Mouse (Mus musculus) urinary bladder, adult 18-20 months (tissue): ENCODE data around the gene Madcam1.

ENCODE experiments used
- DNase-seq, 2 experiments: peaks; one replicate each; pipeline ENCODE4 v3.0.0; 2022; ENCODE audit warnings: low spot score in 2 of 2, mixed read lengths in 2 of 2

Madcam1 gene

DNA sequence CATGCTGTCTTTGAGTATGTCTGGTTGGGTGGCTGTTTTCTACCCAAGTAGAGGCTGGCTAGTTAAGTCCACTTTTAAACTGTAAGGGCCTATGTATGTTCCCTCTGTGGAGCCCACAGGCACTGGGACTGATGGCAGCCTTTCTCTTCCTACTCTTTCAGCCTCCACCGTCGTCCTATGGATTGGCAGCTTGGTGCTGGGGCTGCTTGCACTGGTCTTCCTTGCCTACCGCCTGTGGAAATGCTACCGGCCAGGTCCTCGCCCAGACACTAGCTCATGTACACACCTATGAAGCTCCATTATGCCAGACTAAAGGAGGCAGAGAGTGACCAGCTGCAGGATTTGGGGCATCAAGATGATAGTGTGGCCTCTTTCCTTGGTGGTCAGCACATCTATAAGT, 3.7 kb downstream of the Madcam1 start:
- DNase-seq, result no peak

DNA sequence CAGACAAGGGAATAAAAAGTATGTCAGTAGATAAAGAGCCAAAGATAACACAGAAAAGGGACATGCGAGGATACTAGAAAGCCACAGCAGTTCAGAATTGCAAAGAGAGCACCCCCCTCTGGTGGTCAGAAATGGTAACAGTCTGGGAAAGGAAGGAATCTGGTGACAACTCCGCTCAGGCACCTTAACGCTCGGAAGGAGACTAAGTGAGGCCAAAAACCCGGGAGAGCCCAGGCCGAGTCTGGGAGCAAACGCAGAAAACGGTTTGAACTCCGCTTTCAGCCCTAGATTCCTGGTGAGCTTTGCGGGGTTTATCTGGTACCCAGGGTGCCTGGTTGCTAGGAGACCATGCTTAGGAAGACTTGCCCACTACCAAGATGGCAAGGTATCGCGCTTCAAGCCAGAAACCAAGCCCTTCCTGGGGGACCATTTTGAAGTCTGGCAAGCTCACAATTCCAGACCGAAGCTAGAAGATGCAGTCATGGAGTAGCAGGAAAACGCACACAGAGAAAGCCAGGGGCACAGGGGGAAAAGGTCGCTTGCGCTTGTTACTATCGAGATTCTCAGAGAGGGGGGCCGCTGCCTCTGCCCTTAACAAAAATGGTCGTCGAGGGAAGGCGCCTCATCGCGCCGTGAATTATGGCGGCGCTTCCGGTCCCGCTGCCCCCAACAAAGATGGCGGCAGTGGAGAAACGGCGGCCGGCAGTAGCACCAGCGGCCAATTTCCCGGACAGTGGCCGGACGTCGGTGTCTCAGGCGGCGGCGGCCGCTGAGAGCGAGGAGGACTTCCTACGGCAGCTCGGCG, 4.6 kb downstream of the Madcam1 start, which contains the start of gene Tpgs1:
Gene Tpgs1 (plus strand): TSS at position 599 of the 805 bp plus-strand sequence.
- DNase-seq, result peak; percentile 80 to 91

GRCm38 (mm10) chr10:79669576-79670057, 5.3 kb downstream of the Madcam1 start:
- peak; percentile 67 to 77 for DNase-seq

DNA sequence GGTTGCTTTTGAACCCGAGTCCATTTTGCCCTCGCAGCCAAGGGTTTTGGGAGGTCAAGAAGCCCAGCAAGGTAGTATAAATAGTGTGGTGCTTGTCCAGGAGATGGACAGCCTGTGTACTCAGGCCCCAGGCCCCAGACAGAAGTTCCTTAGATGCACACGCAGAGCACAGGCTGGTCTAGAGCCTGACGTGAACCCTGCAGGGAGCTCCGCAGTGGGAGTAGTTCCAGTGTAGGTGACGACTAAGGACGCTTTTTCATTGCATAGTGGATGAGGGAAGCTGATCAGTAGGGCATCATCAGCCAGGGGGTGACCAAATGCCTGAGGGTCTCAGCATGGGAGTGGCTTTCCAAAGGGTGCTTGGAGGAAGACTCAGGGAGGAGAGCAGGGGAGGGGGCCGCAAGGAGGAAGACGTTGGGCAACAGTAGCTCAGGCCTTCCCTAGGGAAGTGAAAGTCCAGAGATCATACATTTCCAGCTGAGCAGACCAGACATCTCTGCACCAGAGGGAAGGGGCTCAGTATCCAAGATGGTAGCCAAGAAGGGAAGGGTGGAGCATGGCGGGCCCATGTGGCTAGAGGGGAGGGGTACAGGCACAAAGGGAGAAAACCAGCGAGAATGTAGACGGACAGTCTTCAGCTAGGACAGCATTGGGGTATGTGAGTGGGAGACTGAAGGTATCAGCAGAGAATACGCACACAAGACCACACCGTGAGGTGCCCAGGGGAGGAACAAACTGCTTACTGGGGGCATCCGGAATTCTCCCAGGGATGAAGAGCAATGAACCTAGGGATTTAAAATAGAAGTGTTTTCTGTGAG, 5.9 kb downstream of the Madcam1 start:
- DNase-seq, result no peak

- DNase-seq, result no peak
These were observed 7.2 kb downstream of the Madcam1 start for GRCm38 (mm10) chr10:79671396-79672087.

DNA sequence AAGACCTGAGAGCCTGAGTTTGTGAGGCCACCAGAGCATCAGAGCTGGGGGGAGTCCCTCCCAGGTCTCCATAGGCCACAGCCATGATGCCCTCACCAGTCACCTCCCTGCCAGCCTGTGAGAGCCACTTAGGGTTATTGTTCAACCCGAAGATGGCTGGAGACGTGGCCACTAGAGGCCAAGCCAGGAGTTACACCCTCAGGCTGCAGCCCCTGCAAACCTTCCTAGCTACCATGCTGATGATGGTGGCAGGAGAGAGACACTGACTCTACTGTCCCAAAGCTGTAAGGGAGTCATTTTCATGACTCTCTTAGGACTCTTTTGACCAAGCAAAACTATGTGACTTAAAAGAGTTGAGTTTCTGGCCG, 7.7 kb downstream of the Madcam1 start:
- DNase-seq, result no peak

DNA sequence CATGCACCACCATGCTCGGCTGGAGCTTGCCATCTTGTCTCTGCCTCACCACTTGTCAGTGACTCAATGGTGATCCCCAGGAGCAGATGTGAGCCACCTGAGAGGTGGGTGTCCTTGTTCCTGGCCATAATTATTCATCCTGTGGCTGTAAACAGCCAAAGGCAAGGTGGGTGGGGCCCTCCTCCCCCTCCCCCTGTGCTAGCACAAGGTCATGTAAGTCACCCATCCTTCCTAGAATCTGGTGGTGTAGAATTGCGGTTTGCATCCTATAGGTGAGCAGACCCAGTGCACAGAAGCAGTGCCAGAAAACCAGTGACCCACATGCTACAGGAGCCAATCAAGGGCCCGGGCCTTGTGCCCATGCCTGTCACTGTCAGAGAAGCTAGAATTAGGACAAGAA, 8.7 kb downstream of the Madcam1 start:
- no peak for DNase-seq

GRCm38 (mm10) chr10:79675346-79676035, 11.1 kb downstream of the Madcam1 start:
- DNase-seq, result no peak

- DNase-seq, result no peak
These were observed 16.5 kb downstream of the Madcam1 start for GRCm38 (mm10) chr10:79680606-79681495.

- peak; percentile 97 to 99 for DNase-seq
These were observed 17.4 kb downstream of the Madcam1 start, which contains the start of gene Cdc34 for GRCm38 (mm10) chr10:79681591-79682245. TSS of gene Cdc34 (plus strand) at chr10:79682195.

DNA sequence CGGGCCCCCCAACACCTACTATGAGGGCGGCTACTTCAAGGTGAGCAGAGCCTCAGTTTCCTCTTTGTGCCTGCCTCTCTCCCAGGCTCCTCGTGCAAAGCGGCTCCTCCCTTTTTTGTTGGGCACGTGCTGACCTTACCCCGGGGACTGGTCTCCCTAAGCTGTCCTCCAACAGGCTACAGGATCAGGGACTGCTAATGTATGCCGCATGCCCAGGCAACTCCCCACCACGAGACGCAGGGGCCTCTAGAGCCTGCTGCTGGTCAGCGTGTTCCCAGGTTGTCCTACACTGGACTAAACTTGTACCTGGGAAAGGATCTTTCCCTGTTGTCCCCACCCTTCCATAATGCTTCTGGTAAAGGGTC, 18.2 kb downstream of the Madcam1 start:
- no peak for DNase-seq

DNA sequence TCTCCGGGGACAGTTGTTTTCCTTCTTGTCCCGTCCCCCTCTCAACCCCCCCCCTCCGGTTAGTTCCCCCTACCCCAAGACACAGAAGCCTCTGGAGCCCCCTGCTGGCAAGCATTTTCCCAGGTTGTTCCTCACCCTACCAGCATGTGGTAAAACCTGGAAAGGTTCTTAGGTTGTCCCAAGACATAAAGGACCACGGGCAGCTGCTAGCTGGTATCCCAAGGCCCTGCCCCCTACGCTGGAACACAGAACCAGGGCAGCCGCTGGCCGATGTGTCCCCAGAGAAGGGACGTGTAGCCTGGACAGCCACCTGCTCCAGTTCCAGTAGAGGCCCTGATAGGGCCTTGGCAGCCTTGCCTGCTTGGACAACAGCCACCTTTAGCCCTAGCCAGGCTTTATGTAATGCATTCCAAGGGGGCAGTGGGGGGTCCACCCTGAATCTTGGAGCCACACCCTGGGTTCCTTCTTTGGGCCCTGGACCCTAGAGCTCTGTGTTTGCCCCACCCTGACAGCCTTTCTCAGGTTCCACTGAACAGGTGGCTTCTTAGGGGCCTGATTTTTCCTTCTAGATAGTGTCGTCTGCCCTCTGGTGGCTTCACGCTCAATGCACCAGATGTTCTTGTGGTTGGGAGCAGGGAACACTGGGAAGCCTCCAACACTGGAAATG, 18.7 kb downstream of the Madcam1 start:
- DNase-seq, result no peak

DNA sequence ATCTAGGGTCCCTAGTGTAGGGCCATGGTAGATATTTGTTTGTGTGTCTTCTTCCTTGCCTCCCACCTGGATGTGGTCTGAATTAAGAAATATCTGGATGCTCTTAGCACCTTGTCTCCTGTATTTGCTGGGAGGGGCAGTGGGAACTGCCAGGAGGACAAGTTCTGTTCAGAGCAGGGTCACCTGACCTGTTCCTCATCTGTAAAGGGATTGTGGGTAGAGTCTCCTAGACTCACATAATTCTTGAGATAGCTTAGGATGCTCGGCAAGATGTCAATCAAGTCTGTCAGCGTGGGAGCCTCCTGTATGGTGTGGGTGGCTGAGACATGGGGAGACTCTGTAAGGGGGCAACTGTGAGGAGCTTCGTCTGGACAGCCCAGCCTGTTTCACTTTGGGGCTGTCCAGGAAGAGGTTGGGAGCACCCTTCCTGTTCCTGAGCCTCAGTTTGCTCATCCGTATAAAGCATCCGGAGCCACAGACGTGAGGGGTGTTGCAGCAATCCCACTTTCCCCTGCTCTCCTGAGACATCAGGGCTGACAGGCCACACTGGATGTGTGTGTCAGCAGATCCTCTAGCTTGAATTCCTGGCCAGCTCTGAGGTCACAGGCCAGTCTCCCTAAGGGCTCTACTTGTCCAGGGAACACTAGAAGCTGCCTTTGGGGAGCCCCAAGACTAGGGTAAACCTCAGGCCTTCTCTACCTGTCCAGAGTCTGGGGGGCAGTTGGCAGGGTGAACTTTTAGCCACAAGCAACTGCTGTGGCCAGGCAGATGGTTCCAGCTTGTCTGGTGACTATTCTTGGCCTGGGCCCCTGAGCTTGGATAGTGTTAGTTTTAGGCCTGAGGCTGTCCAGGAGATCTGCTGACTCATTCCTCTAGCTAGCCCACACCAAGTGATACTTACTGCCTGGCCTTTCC, 19.6 kb downstream of the Madcam1 start:
- no peak for DNase-seq

DNA sequence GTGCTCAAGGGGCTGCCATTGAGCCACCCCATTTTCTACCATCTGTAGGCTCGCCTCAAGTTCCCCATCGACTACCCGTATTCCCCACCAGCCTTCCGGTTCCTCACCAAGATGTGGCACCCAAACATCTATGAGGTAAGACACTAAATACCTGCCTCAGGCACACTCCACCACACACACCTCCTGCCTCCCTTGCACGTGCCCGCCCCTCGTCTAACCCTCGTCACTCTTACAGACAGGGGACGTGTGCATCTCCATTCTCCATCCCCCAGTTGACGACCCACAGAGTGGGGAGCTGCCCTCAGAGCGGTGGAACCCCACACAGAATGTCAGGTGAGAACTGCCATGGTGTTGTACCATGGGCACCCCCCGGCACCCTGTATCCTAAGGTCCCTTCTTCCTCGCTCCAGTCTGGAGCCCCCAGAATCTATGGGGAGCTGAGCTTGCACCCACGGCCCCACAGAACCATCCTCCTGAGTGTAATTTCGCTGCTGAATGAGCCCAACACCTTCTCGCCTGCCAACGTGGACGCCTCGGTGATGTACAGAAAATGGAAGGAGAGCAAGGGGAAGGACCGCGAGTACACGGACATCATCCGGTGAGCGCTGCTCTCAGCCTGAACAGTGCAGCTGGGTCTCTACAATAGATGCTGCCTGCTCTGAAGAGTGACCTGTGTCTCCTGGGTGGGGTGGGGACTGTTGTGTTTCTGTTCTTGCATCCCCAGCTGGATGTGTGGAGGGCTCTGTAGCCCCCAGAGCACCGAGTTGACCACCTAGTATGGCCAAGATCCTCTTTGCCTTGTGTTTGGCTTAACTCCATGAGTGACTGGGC, 20.6 kb downstream of the Madcam1 start:
- DNase-seq, result no peak

DNA sequence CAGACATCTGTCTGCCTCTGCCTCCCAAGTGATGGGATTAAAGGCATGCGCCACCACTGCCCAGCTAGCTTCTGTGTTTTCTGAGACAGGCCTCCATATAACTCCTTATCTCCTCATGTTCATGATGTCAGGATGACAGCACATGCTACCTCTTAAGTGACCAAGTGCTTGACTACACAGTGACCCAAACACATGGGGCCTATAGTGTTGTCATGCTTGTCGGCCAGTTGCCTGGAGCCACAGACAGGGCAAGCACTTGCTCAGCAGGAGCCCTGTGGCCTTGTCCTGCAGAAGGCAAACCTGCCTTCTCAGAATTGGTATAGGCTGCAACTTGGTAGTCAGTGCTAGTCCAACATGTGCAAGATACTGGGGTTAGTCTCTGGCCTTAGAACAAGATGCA, 21.9 kb downstream of the Madcam1 start:
- no peak for DNase-seq

- no peak for DNase-seq
These were observed 22.3 kb downstream of the Madcam1 start for GRCm38 (mm10) chr10:79686691-79687090.

DNA sequence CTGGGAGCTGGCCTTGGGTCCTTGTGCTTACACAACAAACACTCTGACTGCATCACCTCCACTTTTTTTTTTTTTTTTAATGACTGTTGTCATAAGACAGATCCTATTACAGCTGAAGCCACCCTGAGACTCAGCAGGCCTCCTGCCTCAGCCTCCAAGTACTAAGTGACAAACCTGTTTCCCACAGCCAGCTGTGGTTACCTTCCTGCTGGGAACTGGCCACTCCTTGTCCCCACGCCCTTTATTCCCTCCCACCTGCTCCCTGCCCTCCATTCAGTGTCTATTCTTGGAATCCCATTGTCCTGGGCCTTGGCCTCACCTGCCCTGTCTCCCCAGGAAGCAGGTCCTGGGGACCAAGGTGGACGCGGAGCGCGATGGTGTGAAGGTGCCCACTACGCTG, 23.2 kb downstream of the Madcam1 start:
- DNase-seq, result no peak
